ENCODE assay signal across 8 mouse cellular contexts in genomic region chr2:166563890-166564289, GRCm38 (mm10).
DNase-seq lines count a peak whose midpoint lies in the region; ATAC-seq lines count a peak whose summit lies in the region.

No protein-coding gene starts in this region.

- peak overlapping the region; percentile 49 for H3K4me2 ChIP-seq in intestine, embryonic 16.5 days (ENCODE audit: low read depth, low read length)

- peaks cover 3% of the 10 kb centered on the region; the same call in 1 of the 2 replicates for H3K4me1 ChIP-seq in intestine, embryonic 16.5 days (ENCODE audit: control insufficient read depth, insufficient read depth, low read length)
- H3K4me1 ChIP-seq in midbrain, embryonic 10.5 days: peaks cover 32% of the 10 kb centered on the region

- 14% methylated on average over 6 of the region's 6 CpGs for WGBS in intestine, embryonic 16.5 days
- WGBS in midbrain, embryonic 10.5 days: 10% methylated on average over 6 of the region's 6 CpGs

- no peak overlapping the region for H3K4me3 ChIP-seq in intestine, embryonic 16.5 days (ENCODE audit: low read length)
- H3K4me3 ChIP-seq in midbrain, embryonic 10.5 days: no peak overlapping the region

- intact Hi-C loops in left cerebral cortex, postnatal 4 days (cut with DNase I): loop anchor here (2.0 to 5.0 kb wide), 2 partner anchors 409 to 477 kb away; partner anchors contain the start of gene Sulf2

- 0 out of 2 replicates have a peak overlapping the region, but pooled peaks have one; percentile 33 for H3K9ac ChIP-seq in intestine, embryonic 16.5 days (ENCODE audit: low read depth, low read length)

- H3K9me3 ChIP-seq in intestine, embryonic 16.5 days (ENCODE audit: control insufficient read depth, low read length): no peaks in the 10 kb centered on the region
- H3K9me3 ChIP-seq in midbrain, embryonic 10.5 days (replicated peaks): no peaks in the 10 kb centered on the region

- peak; percentile 46; the same call in 1 of the 2 replicates for ATAC-seq in intestine, embryonic 16.5 days

- DNase-seq in adrenal gland, adult 18-20 months (ENCODE audit: low spot score in 2 of 2): peak; percentile 90 to 94
- peak; percentile 90 for DNase-seq in embryo, embryonic 11 days
- DNase-seq in gastrocnemius, postnatal 4 days (ENCODE audit: low spot score in 2 of 2): peak; percentile 90
- peak; percentile 90 for DNase-seq in left cerebral cortex, postnatal 4 days
- DNase-seq in midbrain, embryonic 10.5 days (ENCODE audit: low spot score): peak; percentile 85
- peak; percentile 98 for DNase-seq in right cerebral cortex, postnatal 4 days
- peak; percentile 76 to 93 for DNase-seq in urinary bladder, postnatal 4 days (ENCODE audit: low spot score in 2 of 2)

- H3K27ac ChIP-seq in intestine, embryonic 16.5 days (ENCODE audit: low read length): no peak overlapping the region
- peak overlapping the region; percentile 46; the same call in 1 of the 2 replicates for H3K27ac ChIP-seq in midbrain, embryonic 10.5 days (replicated peaks)

- no peaks in the 10 kb centered on the region for H3K27me3 ChIP-seq in intestine, embryonic 16.5 days (replicated peaks; ENCODE audit: control insufficient read depth, insufficient read depth, low read length)
- peaks cover 22% of the 10 kb centered on the region for H3K27me3 ChIP-seq in midbrain, embryonic 10.5 days (ENCODE audit: low read depth, poor library complexity, severe bottlenecking)

- H3K36me3 ChIP-seq in intestine, embryonic 16.5 days (ENCODE audit: control insufficient read depth, insufficient read depth, low read length): no peaks in the 10 kb centered on the region
- H3K36me3 ChIP-seq in midbrain, embryonic 10.5 days: peaks cover 37% of the 10 kb centered on the region
